8 mouse cellular contexts compared by ENCODE assay signal in genomic region chr1:162040490-162041274, GRCm38 (mm10).
A peak's percentile ranks its signal among the peaks of the same experiment; 100 is the strongest.
DNase-seq lines count a peak whose midpoint lies in the region; ATAC-seq lines count a peak whose summit lies in the region.

No protein-coding gene starts in this region.

- H3K36me3 ChIP-seq in kidney, embryonic 14.5 days (ENCODE audit: control insufficient read depth, insufficient read depth, low read length) = no peaks in the 10 kb centered on the region
- H3K36me3 ChIP-seq in forebrain, embryonic 13.5 days (ENCODE audit: poor library complexity, severe bottlenecking) = no peaks in the 10 kb centered on the region

- H3K9me3 ChIP-seq in kidney, embryonic 14.5 days (ENCODE audit: control insufficient read depth, low read length) = no peaks in the 10 kb centered on the region
- no peaks in the 10 kb centered on the region for H3K9me3 ChIP-seq in forebrain, embryonic 13.5 days (replicated peaks)

- H3K27ac ChIP-seq in kidney, embryonic 14.5 days (ENCODE audit: low read depth, low read length) = peak overlapping the region; percentile 85
- no peak overlapping the region for H3K27ac ChIP-seq in forebrain, embryonic 13.5 days

- H3K4me2 ChIP-seq in kidney, embryonic 14.5 days (replicated peaks; ENCODE audit: low read depth, low read length) = no peak overlapping the region
- H3K4me2 ChIP-seq in forebrain, embryonic 13.5 days = no peak overlapping the region

- intact Hi-C loops in heart, postnatal 10 days (cut with DNase I) = no loop called here

- no peaks in the 10 kb centered on the region for H3K27me3 ChIP-seq in kidney, embryonic 14.5 days (ENCODE audit: control insufficient read depth, insufficient read depth, low read length)
- H3K27me3 ChIP-seq in forebrain, embryonic 13.5 days = no peaks in the 10 kb centered on the region

- no peak for DNase-seq in kidney, adult 11 months
- peak; percentile 17 for DNase-seq in adrenal gland, postnatal 14 days
- peak; percentile 30 to 46 for DNase-seq in heart, postnatal 10 days
- DNase-seq in lung, postnatal 36 days = peak; percentile 55
- no peak for DNase-seq in right cerebral cortex, adult 18-20 months
- no peak for DNase-seq in c-Kit-positive CD71-positive TER-119-positive erythroid progenitor cells, embryonic 14.5 days (ENCODE audit: low spot score)

- no peak for ATAC-seq in kidney, embryonic 14.5 days (ENCODE audit: low FRiP score, low TSS enrichment)
- no peak for ATAC-seq in forebrain, embryonic 13.5 days

- WGBS in kidney, embryonic 14.5 days = 72% methylated on average over 6 of the region's 6 CpGs
- WGBS in forebrain, embryonic 13.5 days = 93% methylated on average over 6 of the region's 6 CpGs

- H3K4me3 ChIP-seq in kidney, embryonic 14.5 days (ENCODE audit: low read length) = no peak overlapping the region
- no peak overlapping the region for H3K4me3 ChIP-seq in forebrain, embryonic 13.5 days

- H3K4me1 ChIP-seq in kidney, embryonic 14.5 days (ENCODE audit: control insufficient read depth, insufficient read depth, low read length) = peaks cover 34% of the 10 kb centered on the region
- peaks cover 20% of the 10 kb centered on the region for H3K4me1 ChIP-seq in forebrain, embryonic 13.5 days

- H3K9ac ChIP-seq in kidney, embryonic 14.5 days (ENCODE audit: low read depth, low read length) = no peak overlapping the region
- H3K9ac ChIP-seq in forebrain, embryonic 13.5 days = no peak overlapping the region

Comparison
In these comparisons a context has a peak if more than half of its experiments do, and no peak if none do; other contexts are left out.
1. DNase-seq: peak in adrenal gland, postnatal 14 days (single experiment), heart, postnatal 10 days (2 of 2) and lung, postnatal 36 days (single experiment); none in kidney, adult 11 months (single experiment), right cerebral cortex, adult 18-20 months (single experiment) and c-Kit-positive CD71-positive TER-119-positive erythroid progenitor cells, embryonic 14.5 days (single experiment).